Mouse (Mus musculus) CH12.LX (cell line): ENCODE data around the gene Lpar1. TPM values are rescaled to one million over a fixed set of nuclear protein-coding genes. Genes with fewer than 3 reads are reported as not detected.

Experiments
- DNase-seq: peaks from one replicate; pipeline ENCODE4 v3.0.0-alpha.2; 2013; ENCODE audit errors: extremely low read depth
- H3K27ac ChIP-seq: 2 replicates; pipeline ENCODE4 v1.5.1; 2012; ENCODE audit warnings: low read depth, mild to moderate bottlenecking, control low read depth, moderate library complexity; ENCODE audit not compliant: insufficient read depth
- H3K27me3 ChIP-seq: replicated peaks from 2 replicates; pipeline ENCODE3; 2012; ENCODE audit warnings: inconsistent platforms
- H3K36me3 ChIP-seq, 2 experiments: replicated peaks in 1 of 2; 2 replicates each; pipeline versions ENCODE3 to v1.6.1; 2012; ENCODE audit warnings: inconsistent platforms in 1 of 2, low read length in 1 of 2, mild to moderate bottlenecking in 1 of 2, mixed read lengths in 1 of 2, moderate library complexity in 1 of 2; ENCODE audit not compliant: control insufficient read depth in 1 of 2, insufficient read depth in 1 of 2
- H3K4me1 ChIP-seq, 2 experiments: 2 replicates each; pipeline ENCODE4 v1.6.1; 2012; ENCODE audit warnings: inconsistent platforms in 1 of 2, moderate library complexity in 1 of 2; ENCODE audit not compliant: insufficient read depth in 2 of 2, control insufficient read depth in 1 of 2
- H3K4me2 ChIP-seq: 2 replicates; pipeline ENCODE4 v1.6.1; 2012; ENCODE audit warnings: low read depth, mild to moderate bottlenecking, control low read depth; ENCODE audit not compliant: poor library complexity, insufficient read depth, severe bottlenecking
- H3K4me3 ChIP-seq, 3 experiments: fragments of 150-350 bp in 1 of 3; sonication (generic) in 1 of 3; replicated peaks in 1 of 3; 2 replicates each; pipeline versions ENCODE3 to v1.5.1; 2011 to 2012; ENCODE audit warnings: low read depth in 2 of 3, low read length in 2 of 3, mild to moderate bottlenecking in 2 of 3, moderate library complexity in 2 of 3, control low read depth in 1 of 3, improper control_type of control experiment in 1 of 3, inconsistent platforms in 1 of 3, mixed read lengths in 1 of 3; ENCODE audit not compliant: poor library complexity in 1 of 3
- H3K79me2 ChIP-seq: replicated peaks from 2 replicates; pipeline ENCODE4 v1.6.1; 2012; ENCODE audit warnings: mild to moderate bottlenecking, moderate library complexity; ENCODE audit not compliant: control insufficient read depth, poor library complexity, insufficient read depth, severe bottlenecking; ENCODE audit errors: extremely low read depth
- H3K9ac ChIP-seq: 2 replicates; pipeline ENCODE4 v1.6.1; 2012; ENCODE audit warnings: low read depth, mild to moderate bottlenecking, control low read depth, moderate library complexity; ENCODE audit not compliant: insufficient read depth
- H3K9me3 ChIP-seq: replicated peaks from 2 replicates; pipeline ENCODE3; 2012; ENCODE audit warnings: low read length, inconsistent platforms, mixed read lengths
- CHD2 ChIP-seq: IDR thresholded peaks from 2 replicates; pipeline ENCODE4 v1.6.1; 2011; ENCODE audit warnings: low read length, improper control_type of control experiment
- CTCF ChIP-seq, 2 experiments: IDR thresholded peaks in 1 of 2; conservative IDR thresholded peaks in 1 of 2; 2 replicates each; pipeline ENCODE4 v1.5.1; 2011 to 2012; ENCODE audit warnings: low read depth in 2 of 2, low read length in 2 of 2, improper control_type of control experiment in 1 of 2, inconsistent platforms in 1 of 2, mild to moderate bottlenecking in 1 of 2, moderate library complexity in 1 of 2
- EP300 ChIP-seq: IDR thresholded peaks from 2 replicates; pipeline ENCODE4 v1.6.1; 2011; ENCODE audit warnings: low read length, improper control_type of control experiment
- GABPA ChIP-seq: IDR thresholded peaks from 2 replicates; pipeline ENCODE4 v1.6.1; 2012; ENCODE audit warnings: low read depth, low read length, improper control_type of control experiment, inconsistent platforms; ENCODE audit not compliant: insufficient replicate concordance
- HCFC1 ChIP-seq: IDR thresholded peaks from 2 replicates; pipeline ENCODE4 v1.6.1; 2012; ENCODE audit warnings: low read depth, mild to moderate bottlenecking, inconsistent platforms, low read length, improper control_type of control experiment
- JUN ChIP-seq: IDR thresholded peaks from 2 replicates; pipeline ENCODE4 v1.6.1; 2011; ENCODE audit warnings: low read depth, mild to moderate bottlenecking, low read length, improper control_type of control experiment, moderate library complexity; ENCODE audit not compliant: insufficient read depth
- KAT2A ChIP-seq: IDR thresholded peaks from 2 replicates; pipeline ENCODE4 v1.6.1; 2012; ENCODE audit warnings: low read length, improper control_type of control experiment, inconsistent platforms; ENCODE audit not compliant: insufficient replicate concordance
- MAFK ChIP-seq: IDR thresholded peaks from 2 replicates; pipeline ENCODE4 v1.6.1; 2011; ENCODE audit warnings: low read length, improper control_type of control experiment; ENCODE audit not compliant: insufficient replicate concordance
- MXI1 ChIP-seq: IDR thresholded peaks from 2 replicates; pipeline ENCODE4 v1.6.1; 2011; ENCODE audit warnings: mild to moderate bottlenecking, low read depth, low read length, improper control_type of control experiment
- MYC ChIP-seq: IDR thresholded peaks from 2 replicates; pipeline ENCODE4 v1.6.1; 2011; ENCODE audit warnings: low read depth, mild to moderate bottlenecking, improper control_type of control experiment, low read length
- POLR2AphosphoS2 ChIP-seq: IDR thresholded peaks from 2 replicates; pipeline ENCODE4 v1.6.1; 2011; ENCODE audit warnings: low read depth, low read length, improper control_type of control experiment
- RAD21 ChIP-seq: IDR thresholded peaks from 2 replicates; pipeline ENCODE4 v1.6.1; 2011; ENCODE audit warnings: low read depth, mild to moderate bottlenecking, low read length, improper control_type of control experiment, moderate library complexity
- RCOR1 ChIP-seq: conservative IDR thresholded peaks from 2 replicates; pipeline ENCODE4 v1.6.1; 2012; ENCODE audit warnings: low read depth, mild to moderate bottlenecking, inconsistent platforms, low read length, improper control_type of control experiment
- SIN3A ChIP-seq: IDR thresholded peaks from 2 replicates; pipeline ENCODE4 v1.6.1; 2012; ENCODE audit warnings: low read length, improper control_type of control experiment, inconsistent platforms
- SMC3 ChIP-seq: IDR thresholded peaks from 2 replicates; pipeline ENCODE4 v1.6.1; 2011; ENCODE audit warnings: low read depth, low read length, improper control_type of control experiment
- UBTF ChIP-seq: IDR thresholded peaks from 2 replicates; pipeline ENCODE4 v1.6.1; 2012; ENCODE audit warnings: low read depth, mild to moderate bottlenecking, inconsistent platforms, low read length, improper control_type of control experiment, moderate library complexity
- ZMIZ1 ChIP-seq: IDR thresholded peaks from 2 replicates; pipeline ENCODE4 v1.6.1; 2012; ENCODE audit warnings: low read depth, mild to moderate bottlenecking, inconsistent platforms, low read length, improper control_type of control experiment
- dilution Hi-C: fragments of 300-500 bp; cut with MboI; formaldehyde crosslinking; loops from 2 replicates; pipeline ENCODE4 v1.14.3; 2020; ENCODE audit warnings: low sequenced_read_pairs; ENCODE audit not compliant: extremely low pct_unique_long_range_greater_than_20kb, extremely low pct_ligation_motif_present
- in situ Hi-C: fragments of 300-500 bp; cut with MboI; formaldehyde crosslinking; loops from 3 replicates; pipeline ENCODE4 v1.14.3; 2019; ENCODE audit warnings: low sequenced_read_pairs, low pct_ligation_motif_present, low pct_unique_long_range_greater_than_20kb, mixed read lengths
- polyA plus RNA-seq: library from polyadenylated mRNA; unstranded; fragments of >175 nt; gene quantifications from 2 replicates; pipeline ENCODE4 v1.2.1, GENCODE M21; 2012; ENCODE audit warnings: low read depth; ENCODE audit not compliant: insufficient read length
- total RNA-seq, 2 experiments: library from RNA; depleted of rRNA; stranded (reverse); fragments of 300-350 nt in 1 of 2; fragments of >200 nt in 1 of 2; gene quantifications; 2 replicates each; pipeline ENCODE4 v1.2.3; 2012 to 2014

Lpar1 gene
- total and polyA plus RNA-seq, 3 experiments, result 0.04 TPM; not detected in 2

GRCm38 (mm10) chr4:58496743-58497142 lies 57.0 kb downstream of the Lpar1 start:
- no peaks in the 10 kb centered on the region for H3K9me3 ChIP-seq
- H3K9ac ChIP-seq, result no peak overlapping the region
- H3K36me3 ChIP-seq, result no peaks in the 10 kb centered on the region
- H3K4me1 ChIP-seq, result no peaks in the 10 kb centered on the region
- in situ Hi-C loops (no loop called here), dilution Hi-C loops (no loop called here)
- no peaks in the 10 kb centered on the region for H3K27me3 ChIP-seq
- DNase-seq, result no peak
- H3K79me2 ChIP-seq, result no peaks in the 10 kb centered on the region
- H3K4me3 ChIP-seq, result no peak overlapping the region
- no peak overlapping the region for H3K4me2 ChIP-seq
- no peak overlapping the region for H3K27ac ChIP-seq
- TF ChIP-seq UBTF, result no peak
- TF ChIP-seq MAFK, result peak; percentile 79

GRCm38 (mm10) chr4:58491742-58492141 lies 62.0 kb downstream of the Lpar1 start:
- Histone ChIP-seq H3K36me3 (no peaks in the 10 kb centered on the region), H3K27ac (no peak overlapping the region), H3K4me2 (no peak overlapping the region), H3K9me3 (no peaks in the 10 kb centered on the region), H3K27me3 (no peaks in the 10 kb centered on the region), H3K4me1 (no peaks in the 10 kb centered on the region), H3K79me2 (no peaks in the 10 kb centered on the region), H3K9ac (no peak overlapping the region), H3K4me3 (no peak overlapping the region)
- dilution Hi-C loops, result no loop called here
- in situ Hi-C loops, result no loop called here
- TF ChIP-seq RCOR1 (no peak), KAT2A (no peak), CTCF (conservative IDR thresholded peaks at IDR 0.05 in 1 of 2, IDR thresholded peaks at IDR 0.05 in 1 of 2; ENCODE audit: low read depth in 2 of 2, low read length in 2 of 2) (no peak), SMC3 (no peak), GABPA (no peak), MYC (no peak), RAD21 (no peak), JUN (no peak), UBTF (no peak), HCFC1 (no peak), MAFK (no peak), SIN3A (no peak), POLR2AphosphoS2 (no peak), EP300 (no peak), MXI1 (no peak), CHD2 (no peak), ZMIZ1 (no peak)
- DNase-seq, result no peak
